Mouse (Mus musculus): ENCODE measurements around the gene Pax8.
A peak's percentile ranks its signal among the peaks of the same experiment; 100 is the strongest.

Pax8 gene

GRCm38 (mm10) chr2:24475420-24475819, at the start of gene Pax8:
Pax8 (minus strand) TSS chr2:24475599.
- DNase-seq: peak; percentile 21

GRCm38 (mm10) chr2:24521430-24522226, 46.2 kb upstream of the Pax8 start:
- DNase-seq: peak; percentile 87

GRCm38 (mm10) chr2:24520576-24521272, 45.3 kb upstream of the Pax8 start:
- peak; percentile 32 for DNase-seq

- no peak for DNase-seq
Observed at GRCm38 (mm10) chr2:24516946-24517345, 41.5 kb upstream of the Pax8 start.

- no peak for DNase-seq
Observed at GRCm38 (mm10) chr2:24507359-24507758, 32.0 kb upstream of the Pax8 start.

GRCm38 (mm10) chr2:24502963-24503471, 27.6 kb upstream of the Pax8 start:
- DNase-seq: peak; percentile 85

GRCm38 (mm10) chr2:24500921-24501320, 25.5 kb upstream of the Pax8 start:
- DNase-seq: no peak

GRCm38 (mm10) chr2:24490564-24490963, 15.2 kb upstream of the Pax8 start:
- DNase-seq: peak; percentile 54

GRCm38 (mm10) chr2:24488660-24489059, 13.3 kb upstream of the Pax8 start:
- DNase-seq: peak; percentile 45

- DNase-seq: no peak
Observed at GRCm38 (mm10) chr2:24487056-24487825, 11.8 kb upstream of the Pax8 start.

GRCm38 (mm10) chr2:24485398-24485797, 10.0 kb upstream of the Pax8 start:
- DNase-seq: no peak

GRCm38 (mm10) chr2:24479906-24480305, 4.5 kb upstream of the Pax8 start:
- DNase-seq: no peak

- no peak for DNase-seq
Observed at GRCm38 (mm10) chr2:24479151-24479550, 3.8 kb upstream of the Pax8 start.

- no peak for DNase-seq
Observed at GRCm38 (mm10) chr2:24478611-24479010, 3.2 kb upstream of the Pax8 start.

- no peak for DNase-seq
Observed at GRCm38 (mm10) chr2:24474514-24475378, 653 bp downstream of the Pax8 start.

GRCm38 (mm10) chr2:24473641-24474511, 1.5 kb downstream of the Pax8 start:
- peak; percentile 68 for DNase-seq

- DNase-seq: peak; percentile 57
Observed at GRCm38 (mm10) chr2:24472677-24473076, 2.7 kb downstream of the Pax8 start.

- DNase-seq: peak; percentile 37
Observed at GRCm38 (mm10) chr2:24472111-24472510, 3.3 kb downstream of the Pax8 start.

- no peak for DNase-seq
Observed at GRCm38 (mm10) chr2:24469102-24469501, 6.3 kb downstream of the Pax8 start.

- no peak for DNase-seq
Observed at GRCm38 (mm10) chr2:24468430-24468829, 7.0 kb downstream of the Pax8 start.

- DNase-seq: no peak
Observed at GRCm38 (mm10) chr2:24467156-24467555, 8.2 kb downstream of the Pax8 start.
